Mouse (Mus musculus) midbrain, embryonic 14.5 days (tissue): ENCODE data around the gene Rasal1. TPM values are rescaled to one million over a fixed set of nuclear protein-coding genes. Genes with fewer than 3 reads are reported as not detected.

ENCODE experiments used
- ATAC-seq: fragments of 200-750 bp; cut with Nextera tagmentation; 2 replicates; pipeline ENCODE4 v1.8.0; 2017; ENCODE audit warnings: moderate number of reproducible peaks, moderate library complexity; ENCODE audit not compliant: low FRiP score, low TSS enrichment
- DNase-seq: peaks from one replicate; pipeline ENCODE4 v3.0.0-alpha.2; 2015
- H3K27ac ChIP-seq: fragments of 300-500 bp; sonication (generic); replicated peaks from 2 replicates; pipeline ENCODE4 v1.5.1; 2014; ENCODE audit warnings: mild to moderate bottlenecking, low read depth, low read length, moderate library complexity
- H3K27me3 ChIP-seq: fragments of 300-500 bp; sonication (generic); 2 replicates; pipeline ENCODE4 v1.6.1; 2014; ENCODE audit warnings: low read length, control low read depth, mixed read lengths; ENCODE audit not compliant: control insufficient read depth, insufficient read depth
- H3K36me3 ChIP-seq: fragments of 300-500 bp; sonication (generic); 2 replicates; pipeline ENCODE4 v1.6.1; 2014; ENCODE audit warnings: low read length, control low read depth; ENCODE audit not compliant: control insufficient read depth, insufficient read depth
- H3K4me1 ChIP-seq: fragments of 300-500 bp; sonication (generic); 2 replicates; pipeline ENCODE4 v1.6.1; 2014; ENCODE audit warnings: mild to moderate bottlenecking, antibody characterized with exemption, low read length, control low read depth; ENCODE audit not compliant: control insufficient read depth, insufficient read depth
- H3K4me2 ChIP-seq: fragments of 300-500 bp; sonication (generic); 2 replicates; pipeline ENCODE4 v1.6.1; 2014; ENCODE audit warnings: mild to moderate bottlenecking, low read length, moderate library complexity
- H3K4me3 ChIP-seq: fragments of 300-500 bp; sonication (generic); replicated peaks from 2 replicates; pipeline ENCODE4 v1.5.1; 2014; ENCODE audit warnings: low read depth, low read length
- H3K9ac ChIP-seq: fragments of 300-500 bp; sonication (generic); replicated peaks from 2 replicates; pipeline ENCODE4 v1.6.1; 2014; ENCODE audit warnings: mild to moderate bottlenecking, low read length, moderate library complexity
- H3K9me3 ChIP-seq: fragments of 300-500 bp; sonication (generic); 2 replicates; pipeline ENCODE4 v1.6.1; 2016; ENCODE audit warnings: low read length, control low read depth, mixed read lengths; ENCODE audit not compliant: control insufficient read depth
- WGBS: fragments of 180-500 bp; shearing (Covaris S2); extraction: QIAGEN DNeasy Blood & Tissue Kit; methylation state at CpG from one replicate; pipeline ENCODE4 v1.1.7; 2014; 5-methylcytosine and 5-hydroxymethylcytosine counted together
- polyA plus RNA-seq: library from polyadenylated mRNA; unstranded; fragments of >200 nt; fragmentation: Nextera tagmentation; extraction: Ambion mirVana; gene quantifications from 2 replicates; pipeline ENCODE4 v1.2.1, GENCODE M21; 2014

Gene Rasal1
- polyA plus RNA-seq, 1 experiment from 2014 or later, result 0.84 TPM

DNA sequence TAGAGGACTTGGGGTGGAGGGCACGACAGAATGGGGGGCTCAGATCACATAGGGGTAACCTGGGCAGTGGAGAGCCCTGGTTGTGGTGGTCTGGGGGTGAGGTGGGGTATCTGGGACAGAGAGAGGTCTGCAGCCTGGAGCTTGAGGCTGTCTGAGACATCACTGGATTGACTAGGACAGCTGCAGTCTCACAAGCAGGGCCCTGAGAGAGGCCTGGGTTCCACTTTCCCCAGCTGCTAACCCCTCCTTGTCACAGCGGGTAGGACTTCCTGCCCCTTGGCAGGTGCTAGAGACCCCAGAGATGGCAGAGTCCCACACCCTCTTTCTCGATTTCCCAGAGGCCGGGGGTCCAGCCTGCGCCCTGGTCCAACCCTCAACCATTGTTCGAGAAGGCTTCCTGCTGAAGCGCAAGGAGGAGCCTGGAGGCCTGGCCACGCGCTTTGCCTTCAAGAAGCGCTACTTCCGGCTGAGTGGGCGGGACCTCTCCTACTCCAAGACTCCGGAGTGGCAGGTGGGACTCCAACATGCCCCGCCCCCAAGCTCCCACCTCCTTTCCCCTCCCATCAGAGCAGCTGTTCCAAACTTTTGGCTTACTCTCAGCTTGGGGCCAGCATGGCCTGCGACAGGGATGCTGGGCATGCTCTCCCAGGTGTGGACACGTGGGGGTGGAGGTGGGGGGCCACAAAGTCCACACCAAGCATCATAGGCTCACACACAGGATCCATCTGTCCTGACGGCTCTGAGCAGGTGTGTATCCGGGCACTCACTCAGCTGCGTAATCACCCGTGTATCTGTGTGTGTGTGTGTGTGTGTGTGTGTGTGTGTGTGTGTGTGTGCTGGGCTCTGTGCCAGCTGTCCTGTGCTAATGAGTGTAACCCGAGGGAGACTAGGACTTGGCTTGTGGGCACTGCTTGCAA lies 25.9 kb downstream of the Rasal1 start:
- WGBS, result 33% methylated on average over 21 of the region's 21 CpGs
- 0 out of 2 replicates have a peak overlapping the region, but pooled peaks have one; percentile 8 for H3K4me2 ChIP-seq

DNA sequence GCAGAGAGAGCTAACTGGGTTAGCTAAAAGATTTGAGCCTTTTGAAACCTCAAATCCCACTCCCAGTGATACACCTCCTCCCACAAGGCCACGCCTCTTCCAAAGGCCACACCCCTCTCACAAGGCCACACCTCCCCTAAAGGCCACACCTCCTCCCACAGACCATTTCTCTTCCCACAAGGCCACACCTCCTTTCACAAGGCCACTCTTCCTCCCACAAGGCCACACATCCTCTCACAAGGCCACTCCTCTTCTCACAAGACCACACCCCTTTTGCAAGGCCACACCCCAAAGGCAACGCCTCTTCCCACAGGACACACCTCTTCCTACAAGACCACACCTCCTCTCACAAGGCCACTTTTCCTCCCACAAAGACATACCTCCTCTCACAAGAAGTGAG lies 28.9 kb downstream of the Rasal1 start:
- H3K36me3 ChIP-seq, result peaks cover 16% of the 10 kb centered on the region; the same call in 1 of the 2 replicates
- no peak for DNase-seq
- H3K4me1 ChIP-seq, result peaks cover 18% of the 10 kb centered on the region
- no peak for ATAC-seq
- no peak overlapping the region for H3K27ac ChIP-seq
- no peaks in the 10 kb centered on the region for H3K9me3 ChIP-seq
- H3K4me2 ChIP-seq, result no peak overlapping the region
- 36% methylated on average over 2 of the region's 2 CpGs for WGBS
- no peak overlapping the region for H3K9ac ChIP-seq
- H3K4me3 ChIP-seq, result no peak overlapping the region
- H3K27me3 ChIP-seq, result peaks cover 3% of the 10 kb centered on the region; the same call in 1 of the 2 replicates

More for the DNA sequence above, 25.9 kb downstream of the Rasal1 start:
- Histone ChIP-seq H3K4me3 (no peak overlapping the region), H3K27ac (no peak overlapping the region), H3K36me3 (no peaks in the 10 kb centered on the region), H3K9me3 (no peaks in the 10 kb centered on the region), H3K9ac (no peak overlapping the region), H3K4me1 (0 out of 2 replicates have a peak, but pooled peaks cover 6% of the 10 kb centered on the region), H3K27me3 (no peaks in the 10 kb centered on the region)
- DNase-seq, result peak; percentile 55
- ATAC-seq, result 0 out of 2 replicates have a peak, but pooled peaks have one; percentile 20

DNA sequence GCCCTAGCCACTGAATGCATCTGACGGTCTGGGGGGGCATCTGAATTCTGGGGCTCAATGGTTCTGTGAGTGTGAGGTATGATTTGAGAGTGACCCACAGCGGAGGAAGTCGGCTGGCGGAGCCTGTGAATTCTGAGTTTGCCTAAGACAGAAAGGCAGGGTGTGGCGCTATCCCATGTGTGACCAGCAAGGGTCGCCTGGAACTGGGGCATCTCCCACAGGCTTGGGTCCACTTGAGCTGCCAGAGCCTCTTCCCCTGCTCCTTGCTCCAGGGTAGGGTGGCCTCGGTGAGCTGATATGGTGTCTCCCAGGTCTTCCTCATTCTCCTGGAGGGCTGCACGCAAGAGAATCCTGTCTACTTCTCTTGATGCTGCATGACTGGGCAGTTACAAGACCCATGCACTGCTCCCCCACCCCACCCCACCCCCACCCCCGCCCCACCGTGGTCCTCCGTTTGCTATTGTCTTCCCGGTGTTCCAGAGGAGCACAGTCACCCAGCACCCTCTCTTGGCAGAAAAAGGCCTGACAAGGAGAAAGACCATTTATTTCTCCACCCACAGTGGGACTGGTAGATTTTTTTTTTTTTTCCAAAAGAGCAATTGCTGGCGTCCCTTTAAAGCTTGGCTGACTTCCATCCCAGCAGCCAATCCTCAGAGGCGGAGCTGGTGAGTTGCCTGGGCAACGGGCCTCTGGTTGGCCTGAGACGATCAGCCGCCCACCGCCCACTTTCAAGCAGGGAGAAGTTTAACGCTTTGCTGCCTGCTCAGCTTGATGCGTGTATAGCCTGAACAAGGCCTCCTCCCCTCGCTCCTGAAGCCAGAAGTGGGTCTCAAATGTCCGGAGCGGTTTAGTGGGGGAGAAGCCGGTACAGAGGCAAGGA lies 31.3 kb downstream of the Rasal1 start:
- H3K27me3 ChIP-seq, result peaks cover 18% of the 10 kb centered on the region
- peak overlapping the region; percentile 28 for H3K4me3 ChIP-seq
- peak overlapping the region; percentile 55 for H3K4me2 ChIP-seq
- no peaks in the 10 kb centered on the region for H3K9me3 ChIP-seq
- under 1% methylated on average over 24 of the region's 24 CpGs for WGBS
- peaks cover 28% of the 10 kb centered on the region for H3K36me3 ChIP-seq
- peaks cover 17% of the 10 kb centered on the region for H3K4me1 ChIP-seq
- peak overlapping the region; percentile 47 for H3K9ac ChIP-seq
- peak; percentile 88 for ATAC-seq
- DNase-seq, result peak; percentile 98
- H3K27ac ChIP-seq, result peak overlapping the region; percentile 93

DNA sequence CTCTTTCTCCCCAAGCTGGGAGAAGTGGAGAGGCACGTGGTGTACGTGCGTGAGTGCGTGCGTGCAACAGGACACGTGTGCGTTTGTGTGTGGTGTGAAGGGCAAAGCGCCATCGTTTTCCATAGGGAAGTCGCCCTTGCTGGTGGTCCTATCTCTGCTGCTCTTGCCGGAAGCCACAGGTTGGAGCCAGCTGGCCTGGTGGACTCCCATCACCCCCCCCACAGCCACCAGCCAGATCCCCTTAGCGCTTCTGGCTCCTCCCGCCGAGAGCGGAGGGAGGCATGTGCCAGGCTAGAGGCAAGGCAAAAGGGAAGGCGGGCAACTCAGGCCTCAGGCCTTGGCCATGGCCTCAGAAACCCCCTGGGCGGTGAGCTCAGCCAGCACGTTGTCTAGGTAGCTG lies 32.3 kb downstream of the Rasal1 start:
- Histone ChIP-seq H3K4me1 (peaks cover 17% of the 10 kb centered on the region), H3K36me3 (peaks cover 28% of the 10 kb centered on the region), H3K4me3 (no peak overlapping the region), H3K9me3 (no peaks in the 10 kb centered on the region), H3K9ac (no peak overlapping the region), H3K4me2 (peak overlapping the region; percentile 55), H3K27me3 (peaks cover 18% of the 10 kb centered on the region), H3K27ac (peak overlapping the region; percentile 93; the same call in 1 of the 2 replicates)
- ATAC-seq (no peak), DNase-seq (no peak)
- WGBS, result 84% methylated on average over 18 of the region's 18 CpGs

DNA sequence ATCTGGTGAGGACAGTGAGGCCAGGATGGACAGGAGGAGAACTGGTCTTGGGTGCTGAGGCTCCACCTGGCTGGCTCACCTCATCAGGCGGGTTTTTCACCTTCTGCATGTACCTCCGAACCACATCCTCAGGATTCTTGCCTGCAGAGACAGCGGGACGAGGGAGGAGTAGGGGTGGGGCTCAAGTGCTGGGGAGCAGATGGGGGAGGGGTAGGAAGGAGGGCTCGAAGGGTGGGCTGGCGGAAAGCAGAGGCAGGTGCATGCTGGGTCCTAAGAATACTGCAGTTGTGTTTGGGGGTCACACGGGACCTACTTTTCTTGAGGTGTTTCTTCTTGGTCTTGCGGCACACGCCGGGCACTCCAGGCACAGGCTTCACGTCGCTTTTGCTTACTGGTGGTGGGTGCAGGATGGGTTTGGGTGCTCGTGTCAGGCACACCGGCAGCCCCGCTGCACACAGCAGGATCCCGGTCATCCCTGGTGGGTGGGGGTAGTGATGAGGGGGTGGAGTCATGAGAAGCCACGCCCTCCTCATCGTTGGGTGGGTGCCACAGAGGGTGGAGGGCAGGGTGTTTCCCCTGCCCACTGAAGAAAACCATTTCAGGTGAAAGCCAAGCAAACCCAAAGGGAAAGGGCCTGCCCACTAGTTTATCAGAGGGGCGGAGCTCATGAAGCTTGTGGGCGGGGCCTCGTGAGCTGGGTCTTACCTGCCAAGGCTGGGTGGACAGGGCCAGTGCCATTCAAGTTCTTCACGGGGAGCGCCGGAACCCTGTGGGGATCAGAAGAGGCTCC lies 34.6 kb downstream of the Rasal1 start:
- WGBS, result 9% methylated on average over 24 of the region's 24 CpGs
- no peak for DNase-seq

DNA sequence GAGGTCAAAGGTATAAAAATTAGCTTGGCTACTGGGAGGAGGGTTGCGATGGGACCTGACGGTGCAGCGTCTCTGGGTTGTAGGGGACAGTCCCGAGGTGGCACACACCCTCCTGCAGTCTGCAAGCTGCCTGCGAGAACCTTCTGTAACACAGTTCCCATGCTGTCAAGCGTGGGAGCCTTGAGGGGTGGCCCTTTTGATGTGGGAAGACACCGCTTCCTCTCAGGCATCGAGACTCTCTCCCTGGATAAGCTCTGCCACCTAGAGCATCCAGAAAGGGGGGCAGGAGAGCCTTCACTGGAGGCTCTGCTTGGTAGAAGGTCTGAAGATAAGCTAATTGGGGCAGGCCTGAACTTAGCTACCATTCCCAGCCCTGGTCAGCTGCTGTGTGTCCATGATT lies 37.1 kb downstream of the Rasal1 start:
- Histone ChIP-seq H3K4me2 (no peak overlapping the region), H3K4me3 (no peak overlapping the region), H3K9ac (no peak overlapping the region), H3K27ac (no peak overlapping the region), H3K4me1 (peaks cover 7% of the 10 kb centered on the region), H3K9me3 (no peaks in the 10 kb centered on the region), H3K36me3 (peaks cover 35% of the 10 kb centered on the region), H3K27me3 (peaks cover 18% of the 10 kb centered on the region)
- DNase-seq (no peak), ATAC-seq (no peak)
- 75% methylated on average over 8 of the region's 8 CpGs for WGBS

More for the DNA sequence above, 34.6 kb downstream of the Rasal1 start:
- no peak for ATAC-seq
- no peak overlapping the region for H3K4me2 ChIP-seq
- no peaks in the 10 kb centered on the region for H3K9me3 ChIP-seq
- H3K4me1 ChIP-seq, result peaks cover 17% of the 10 kb centered on the region
- peaks cover 35% of the 10 kb centered on the region for H3K36me3 ChIP-seq
- no peak overlapping the region for H3K4me3 ChIP-seq
- no peak overlapping the region for H3K9ac ChIP-seq
- peaks cover 18% of the 10 kb centered on the region for H3K27me3 ChIP-seq
- H3K27ac ChIP-seq, result no peak overlapping the region

DNA sequence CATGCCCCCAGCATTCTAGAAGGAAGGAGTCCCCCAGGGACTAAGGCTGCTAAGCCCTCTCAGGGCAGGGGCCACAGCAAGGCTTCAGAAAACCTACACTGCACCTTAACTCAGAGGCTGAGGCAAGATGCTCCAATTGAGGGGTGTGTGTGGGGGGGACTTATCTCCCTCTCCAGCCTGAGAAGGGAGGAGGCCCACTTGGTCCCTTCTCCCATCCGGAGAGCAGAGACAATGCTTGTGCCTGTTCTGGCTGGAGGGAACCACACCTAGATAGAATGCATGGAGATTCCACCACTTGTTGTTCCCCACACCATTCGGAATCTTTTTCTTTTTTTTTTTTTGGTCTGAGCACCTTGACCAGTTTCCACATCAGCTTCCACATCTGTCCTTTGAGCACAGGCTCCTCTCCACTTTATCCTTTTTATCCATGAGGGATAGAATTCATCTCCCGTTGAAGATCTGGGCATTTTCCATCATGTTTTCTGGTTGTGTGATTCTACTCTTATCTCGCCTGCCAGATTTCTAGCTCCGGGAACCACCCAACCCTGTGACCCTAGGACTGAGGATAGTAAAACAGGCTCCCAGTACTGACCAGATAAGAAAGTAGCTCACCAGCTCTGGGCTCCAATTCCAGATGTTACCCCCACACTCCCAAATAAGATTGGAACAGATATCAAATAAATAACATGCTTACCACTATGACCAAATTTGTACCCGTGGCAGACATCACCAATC lies 38.3 kb downstream of the Rasal1 start:
- Histone ChIP-seq H3K4me2 (no peak overlapping the region), H3K9ac (no peak overlapping the region), H3K9me3 (no peaks in the 10 kb centered on the region), H3K36me3 (peaks cover 36% of the 10 kb centered on the region), H3K4me1 (peaks cover 3% of the 10 kb centered on the region; the same call in 1 of the 2 replicates), H3K27me3 (peaks cover 18% of the 10 kb centered on the region), H3K4me3 (no peak overlapping the region), H3K27ac (no peak overlapping the region)
- ATAC-seq, result no peak
- WGBS, result 88% methylated on average over 6 of the region's 6 CpGs
- no peak for DNase-seq
